Mouse (Mus musculus): Measurements from ENCODE around the gene Trpc4ap.

DNA sequence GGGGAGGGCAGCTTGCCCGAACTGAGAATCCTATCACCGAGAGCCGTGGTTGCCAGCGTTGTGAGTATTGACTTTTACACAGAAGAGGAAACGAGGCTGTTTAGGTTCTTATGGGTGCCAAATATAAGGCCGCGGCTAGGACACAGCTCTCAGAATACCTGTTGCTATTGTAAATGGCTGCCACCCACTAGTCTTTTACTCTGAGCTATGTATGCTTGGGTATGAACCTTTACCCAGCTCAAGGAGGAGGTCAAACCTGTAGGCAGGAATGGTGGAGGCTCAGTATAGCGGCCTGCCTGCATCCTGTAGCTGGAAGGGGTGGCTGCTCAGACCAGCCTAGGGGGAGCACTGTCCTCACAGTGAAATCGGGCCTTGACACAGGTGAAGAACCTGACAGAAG is 64.1 kb downstream of the Trpc4ap start:
- TF ChIP-seq CTCF (IDR thresholded peaks at IDR 0.05; ENCODE audit: low read depth, low read length) (no peak), GATA2 (IDR thresholded peaks at IDR 0.05; ENCODE audit: borderline replicate concordance, low read depth, low read length) (no peak), GATA1 (IDR thresholded peaks at IDR 0.05; ENCODE audit: borderline replicate concordance, low read length) (no peak)

Data from G1E (cell line).